Mouse (Mus musculus) MEL (cell line): ENCODE results near the gene Chd1. TPM values are rescaled to one million over a fixed set of nuclear protein-coding genes. Genes with fewer than 3 reads are reported as not detected.

ENCODE experiments used
- DNase-seq: peaks from one replicate; pipeline ENCODE4 v3.0.0; 2011; ENCODE audit warnings: low read depth, low spot score
- H3K27ac ChIP-seq: 2 replicates; pipeline ENCODE4 v1.5.1; 2012; ENCODE audit warnings: low read depth, mild to moderate bottlenecking, control low read depth, low read length, moderate library complexity; ENCODE audit not compliant: control insufficient read depth
- H3K27me3 ChIP-seq, 2 experiments: fragments of 150-350 bp in 1 of 2; sonication (generic) in 1 of 2; 2 replicates each; pipeline ENCODE4 v1.6.1; 2012; ENCODE audit warnings: low read length in 2 of 2, mild to moderate bottlenecking in 2 of 2, improper control_type of control experiment in 1 of 2, moderate library complexity in 1 of 2; ENCODE audit not compliant: insufficient read depth in 2 of 2, control insufficient read depth in 1 of 2
- H3K36me3 ChIP-seq, 2 experiments: 2 replicates each; pipeline ENCODE4 v1.6.1; 2012 to 2014; ENCODE audit warnings: low read length in 2 of 2, improper control_type of control experiment in 1 of 2, inconsistent platforms in 1 of 2, mild to moderate bottlenecking in 1 of 2; ENCODE audit not compliant: insufficient read depth in 2 of 2, control insufficient read depth in 1 of 2
- H3K4me1 ChIP-seq, 2 experiments: fragments of 150-350 bp in 1 of 2; sonication (generic) in 1 of 2; 2 replicates each; pipeline ENCODE4 v1.6.1; 2012; ENCODE audit warnings: low read length in 2 of 2, improper control_type of control experiment in 1 of 2, mild to moderate bottlenecking in 1 of 2; ENCODE audit not compliant: insufficient read depth in 2 of 2, control insufficient read depth in 1 of 2
- H3K4me3 ChIP-seq, 2 experiments: fragments of 150-350 bp in 1 of 2; sonication (generic) in 1 of 2; 2 replicates each; pipeline ENCODE4 v1.5.1; 2012; ENCODE audit warnings: low read depth in 2 of 2, low read length in 2 of 2, mild to moderate bottlenecking in 2 of 2, moderate library complexity in 2 of 2, control low read depth in 1 of 2, improper control_type of control experiment in 1 of 2; ENCODE audit not compliant: control insufficient read depth in 1 of 2, insufficient read depth in 1 of 2
- H3K79me2 ChIP-seq: 2 replicates; pipeline ENCODE4 v1.6.1; 2012; ENCODE audit warnings: mild to moderate bottlenecking, low read length, moderate library complexity; ENCODE audit not compliant: control insufficient read depth, poor library complexity, insufficient read depth
- H3K9ac ChIP-seq: 2 replicates; pipeline ENCODE4 v1.6.1; 2012; ENCODE audit warnings: low read depth, mild to moderate bottlenecking, control low read depth, low read length, moderate library complexity; ENCODE audit not compliant: control insufficient read depth, poor library complexity, severe bottlenecking
- H3K9me3 ChIP-seq: fragments of 150-350 bp; sonication (generic); replicated peaks from 2 replicates; pipeline ENCODE4 v1.6.1; 2012; ENCODE audit warnings: mild to moderate bottlenecking, low read length, improper control_type of control experiment, moderate library complexity; ENCODE audit not compliant: insufficient read depth
- CHD1 ChIP-seq: IDR thresholded peaks from 2 replicates; pipeline ENCODE4 v1.6.1; 2012; ENCODE audit warnings: low read depth, mild to moderate bottlenecking, inconsistent platforms, low read length, improper control_type of control experiment
- CHD2 ChIP-seq: IDR thresholded peaks from 2 replicates; pipeline ENCODE4 v1.6.1; 2011; ENCODE audit warnings: low read length, improper control_type of control experiment
- CTCF ChIP-seq, 3 experiments: IDR thresholded peaks in 2 of 3; conservative IDR thresholded peaks in 1 of 3; 2 replicates each; pipeline ENCODE4 v1.5.1; 2011 to 2012; ENCODE audit warnings: low read length in 3 of 3, low read depth in 2 of 3, mild to moderate bottlenecking in 2 of 3, improper control_type of control experiment in 1 of 3, inconsistent platforms in 1 of 3, mixed read lengths in 1 of 3, moderate library complexity in 1 of 3; ENCODE audit not compliant: control insufficient read depth in 1 of 3, insufficient read depth in 1 of 3, poor library complexity in 1 of 3, severe bottlenecking in 1 of 3
- ELF1 ChIP-seq: IDR thresholded peaks from 2 replicates; pipeline ENCODE4 v1.6.1; 2014; ENCODE audit warnings: low read depth, mild to moderate bottlenecking, inconsistent platforms, low read length, improper control_type of control experiment, moderate library complexity
- EP300 ChIP-seq, 2 experiments: IDR thresholded peaks; 2 replicates each; pipeline ENCODE4 v1.6.1; 2011; ENCODE audit warnings: improper control_type of control experiment in 2 of 2, low read length in 2 of 2, low read depth in 1 of 2, mild to moderate bottlenecking in 1 of 2
- ETS1 ChIP-seq: IDR thresholded peaks from 2 replicates; pipeline ENCODE4 v1.6.1; 2012; ENCODE audit warnings: low read depth, mild to moderate bottlenecking, inconsistent platforms, low read length, improper control_type of control experiment, moderate library complexity
- GABPA ChIP-seq: IDR thresholded peaks from 2 replicates; pipeline ENCODE4 v1.6.1; 2012; ENCODE audit warnings: low read depth, mild to moderate bottlenecking, inconsistent platforms, low read length, improper control_type of control experiment, moderate library complexity
- JUND ChIP-seq: IDR thresholded peaks from 2 replicates; pipeline ENCODE4 v1.6.1; 2011; ENCODE audit warnings: low read depth, mild to moderate bottlenecking, improper control_type of control experiment, low read length
- KAT2A ChIP-seq: conservative IDR thresholded peaks from 2 replicates; pipeline ENCODE4 v1.6.1; 2012; ENCODE audit warnings: low read depth, low read length, improper control_type of control experiment, inconsistent platforms
- MAX ChIP-seq: IDR thresholded peaks from 2 replicates; pipeline ENCODE4 v1.6.1; 2011; ENCODE audit warnings: low read length, improper control_type of control experiment
- MAZ ChIP-seq: IDR thresholded peaks from 2 replicates; pipeline ENCODE4 v1.6.1; 2012; ENCODE audit warnings: low read depth, mild to moderate bottlenecking, inconsistent platforms, low read length, improper control_type of control experiment
- MEF2A ChIP-seq: IDR thresholded peaks from 2 replicates; pipeline ENCODE4 v1.6.1; 2014; ENCODE audit warnings: low read depth, mild to moderate bottlenecking, inconsistent platforms, low read length, improper control_type of control experiment; ENCODE audit not compliant: poor library complexity, insufficient replicate concordance, severe bottlenecking; ENCODE audit errors: extremely low read depth
- MXI1 ChIP-seq: IDR thresholded peaks from 2 replicates; pipeline ENCODE4 v1.6.1; 2011; ENCODE audit warnings: mild to moderate bottlenecking, low read depth, low read length, improper control_type of control experiment
- MYB ChIP-seq: IDR thresholded peaks from 2 replicates; pipeline ENCODE4 v1.6.1; 2011; ENCODE audit warnings: mild to moderate bottlenecking, low read depth, low read length, improper control_type of control experiment
- MYC ChIP-seq: IDR thresholded peaks from 2 replicates; pipeline ENCODE4 v1.6.1; 2011; ENCODE audit warnings: low read depth, mild to moderate bottlenecking, low read length, improper control_type of control experiment, moderate library complexity
- NELFE ChIP-seq: IDR thresholded peaks from 2 replicates; pipeline ENCODE4 v1.6.1; 2011; ENCODE audit warnings: low read depth, low read length, improper control_type of control experiment
- NRF1 ChIP-seq: IDR thresholded peaks from 2 replicates; pipeline ENCODE4 v1.6.1; 2014; ENCODE audit warnings: low read depth, mild to moderate bottlenecking, inconsistent platforms, low read length, improper control_type of control experiment, moderate library complexity; ENCODE audit not compliant: poor library complexity, insufficient read depth, severe bottlenecking
- POLR2A ChIP-seq, 2 experiments: IDR thresholded peaks; 2 replicates each; pipeline ENCODE4 v1.6.1; 2011 to 2012; ENCODE audit warnings: low read length in 2 of 2, mild to moderate bottlenecking in 2 of 2, control low read depth in 1 of 2, improper control_type of control experiment in 1 of 2, low read depth in 1 of 2, moderate library complexity in 1 of 2; ENCODE audit not compliant: control insufficient read depth in 1 of 2, insufficient read depth in 1 of 2, poor library complexity in 1 of 2
- POLR2AphosphoS2 ChIP-seq: IDR thresholded peaks from 2 replicates; pipeline ENCODE4 v1.6.1; 2011; ENCODE audit warnings: low read length, improper control_type of control experiment
- POLR2AphosphoS5 ChIP-seq: IDR thresholded peaks from 2 replicates; pipeline ENCODE4 v1.6.1; 2012; ENCODE audit warnings: low read depth, borderline replicate concordance, mild to moderate bottlenecking, inconsistent platforms, low read length, moderate library complexity, mixed read lengths
- RAD21 ChIP-seq: IDR thresholded peaks from 2 replicates; pipeline ENCODE4 v1.6.1; 2011; ENCODE audit warnings: mild to moderate bottlenecking, low read depth, low read length, improper control_type of control experiment
- RCOR1 ChIP-seq: IDR thresholded peaks from 2 replicates; pipeline ENCODE4 v1.6.1; 2012; ENCODE audit warnings: low read depth, mild to moderate bottlenecking, inconsistent platforms, low read length, improper control_type of control experiment
- TCF12 ChIP-seq: IDR thresholded peaks from 2 replicates; pipeline ENCODE4 v1.6.1; 2014; ENCODE audit warnings: low read depth, mild to moderate bottlenecking, inconsistent platforms, low read length, improper control_type of control experiment, moderate library complexity
- USF2 ChIP-seq, 2 experiments: IDR thresholded peaks; 2 replicates each; pipeline ENCODE4 v1.6.1; 2011 to 2012; ENCODE audit warnings: improper control_type of control experiment in 2 of 2, low read length in 2 of 2, borderline replicate concordance in 1 of 2, inconsistent platforms in 1 of 2, low read depth in 1 of 2, mild to moderate bottlenecking in 1 of 2; ENCODE audit not compliant: insufficient read depth in 1 of 2
- polyA plus RNA-seq, 2 experiments: library from polyadenylated mRNA; stranded (reverse) in 1 of 2; unstranded in 1 of 2; fragments of >175 nt in 1 of 2; fragments of >200 nt in 1 of 2; gene quantifications; 2 replicates each; pipeline versions ENCODE4 v1.2.1 to v1.2.4; 2012; ENCODE audit warnings: low replicate concordance in 2 of 2, low read depth in 1 of 2; ENCODE audit not compliant: insufficient read length in 2 of 2, insufficient read depth in 1 of 2, missing spikeins in 1 of 2
- total RNA-seq: library from RNA; depleted of rRNA; stranded (reverse); fragments of 300-350 nt; gene quantifications from 2 replicates; pipeline ENCODE4 v1.2.3, GENCODE M21; 2012

The Chd1 gene
- total and polyA plus RNA-seq, 3 experiments = 31.1 to 164 (median 48.8) TPM

GRCm38 (mm10) chr17:15695566-15695965, 9.2 kb upstream of the Chd1 start:
- Histone ChIP-seq H3K27me3 (no peaks in the 10 kb centered on the region), H3K9me3 (no peaks in the 10 kb centered on the region), H3K79me2 (no peaks in the 10 kb centered on the region), H3K36me3 (no peaks in the 10 kb centered on the region), H3K4me3 (no peak overlapping the region), H3K27ac (no peak overlapping the region), H3K9ac (no peak overlapping the region), H3K4me1 (no peaks in the 10 kb centered on the region)
- DNase-seq = no peak
- TF ChIP-seq CHD2 (no peak), TCF12 (no peak), MAZ (no peak), JUND (no peak), ELF1 (no peak), MYB (no peak), CTCF (IDR thresholded peaks at IDR 0.05 in 2 of 3, conservative IDR thresholded peaks at IDR 0.05 in 1 of 3; ENCODE audit: control insufficient read depth in 1 of 3, insufficient read depth in 1 of 3, low read depth in 2 of 3, low read length in 3 of 3, poor library complexity in 1 of 3, severe bottlenecking in 1 of 3) (no peak), RAD21 (no peak), USF2 (IDR thresholded peaks at IDR 0.05; ENCODE audit: borderline replicate concordance in 1 of 2, insufficient read depth in 1 of 2, low read depth in 1 of 2, low read length in 2 of 2) (no peak), POLR2AphosphoS2 (no peak), POLR2AphosphoS5 (no peak), NELFE (no peak), MYC (no peak), EP300 (IDR thresholded peaks at IDR 0.05; ENCODE audit: low read depth in 1 of 2, low read length in 2 of 2) (no peak), MXI1 (no peak), RCOR1 (no peak), GABPA (no peak)

GRCm38 (mm10) chr17:15698956-15699355, 5.8 kb upstream of the Chd1 start:
- no peaks in the 10 kb centered on the region for H3K79me2 ChIP-seq
- H3K4me1 ChIP-seq = peaks cover 3 to 5% of the 10 kb centered on the region in 2 experiments; a peak in 3 of 4 replicates
- no peak for DNase-seq
- H3K9me3 ChIP-seq = no peaks in the 10 kb centered on the region
- no peak overlapping the region for H3K4me3 ChIP-seq
- H3K27me3 ChIP-seq = no peaks in the 10 kb centered on the region
- H3K27ac ChIP-seq = no peak overlapping the region
- no peak overlapping the region for H3K9ac ChIP-seq
- peaks cover 0 to 4% of the 10 kb centered on the region in 2 experiments; a peak in 2 of 4 replicates for H3K36me3 ChIP-seq
- TF ChIP-seq ETS1 (no peak), POLR2A (IDR thresholded peaks at IDR 0.05; ENCODE audit: control insufficient read depth in 1 of 2, insufficient read depth in 1 of 2, low read depth in 1 of 2, low read length in 2 of 2, poor library complexity in 1 of 2) (no peak), MAZ (no peak), EP300 (IDR thresholded peaks at IDR 0.05; ENCODE audit: low read depth in 1 of 2, low read length in 2 of 2) (no peak), CHD1 (no peak), NELFE (no peak), GABPA (no peak), KAT2A (no peak), POLR2AphosphoS5 (no peak), MYB (no peak), MEF2A (no peak), MAX (no peak), NRF1 (no peak)
